Mouse (Mus musculus) myocyte (in vitro differentiated cells): ENCODE measurements around the gene Parp16.

Experiments
- CEBPB ChIP-seq: IDR thresholded peaks from 2 replicates; pipeline ENCODE4 v1.6.1; 2011; ENCODE audit warnings: mild to moderate bottlenecking, moderate library complexity; ENCODE audit not compliant: poor library complexity, insufficient read depth, severe bottlenecking
- POLR2A ChIP-seq: IDR thresholded peaks from one replicate; pipeline ENCODE4 v1.6.1; 2011; ENCODE audit warnings: low read depth, mild to moderate bottlenecking, control low read depth, moderate library complexity; ENCODE audit not compliant: insufficient read length
- TCF12 ChIP-seq: IDR thresholded peaks from one replicate; pipeline ENCODE4 v1.6.1; 2011; ENCODE audit warnings: mild to moderate bottlenecking, control low read depth; ENCODE audit not compliant: poor library complexity, insufficient read depth, severe bottlenecking
- USF1 ChIP-seq: IDR thresholded peaks from one replicate; pipeline ENCODE4 v1.6.1; 2011; ENCODE audit warnings: low read depth, mild to moderate bottlenecking, control low read depth, moderate library complexity

DNA sequence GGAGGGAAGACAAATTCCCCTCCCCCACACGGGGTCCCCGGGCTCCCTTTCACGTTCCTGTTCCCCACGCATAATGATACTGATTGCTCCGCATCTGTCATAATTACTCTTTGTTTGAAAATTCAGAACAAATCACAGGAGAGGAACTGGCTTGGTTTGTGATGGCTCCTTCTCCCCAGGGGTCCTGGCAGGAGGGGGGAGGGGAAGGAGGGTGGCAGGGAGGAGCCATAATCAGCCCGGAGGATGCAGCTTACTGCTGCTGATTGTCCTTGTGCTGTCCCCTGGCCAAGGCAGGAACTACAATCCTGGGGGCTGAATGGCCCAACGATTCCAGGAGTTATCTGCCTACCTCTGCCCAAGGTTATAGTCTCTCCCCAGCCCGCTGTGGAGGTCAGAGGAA, 38.5 kb upstream of the Parp16 start:
- TF ChIP-seq POLR2A (no peak), TCF12 (no peak), CEBPB (no peak), USF1 (no peak)
